Mouse (Mus musculus) T-helper 1 cell (primary cell): ENCODE results near the gene Meis3.

Experiments used
- in situ Hi-C: fragments of 300-600 bp; cut with MboI, MseI; formaldehyde crosslinking; loops from one replicate; pipeline ENCODE4 v1.15.1; 2025; ENCODE audit warnings: high pct_unique_total_duplicates

The Meis3 gene

DNA sequence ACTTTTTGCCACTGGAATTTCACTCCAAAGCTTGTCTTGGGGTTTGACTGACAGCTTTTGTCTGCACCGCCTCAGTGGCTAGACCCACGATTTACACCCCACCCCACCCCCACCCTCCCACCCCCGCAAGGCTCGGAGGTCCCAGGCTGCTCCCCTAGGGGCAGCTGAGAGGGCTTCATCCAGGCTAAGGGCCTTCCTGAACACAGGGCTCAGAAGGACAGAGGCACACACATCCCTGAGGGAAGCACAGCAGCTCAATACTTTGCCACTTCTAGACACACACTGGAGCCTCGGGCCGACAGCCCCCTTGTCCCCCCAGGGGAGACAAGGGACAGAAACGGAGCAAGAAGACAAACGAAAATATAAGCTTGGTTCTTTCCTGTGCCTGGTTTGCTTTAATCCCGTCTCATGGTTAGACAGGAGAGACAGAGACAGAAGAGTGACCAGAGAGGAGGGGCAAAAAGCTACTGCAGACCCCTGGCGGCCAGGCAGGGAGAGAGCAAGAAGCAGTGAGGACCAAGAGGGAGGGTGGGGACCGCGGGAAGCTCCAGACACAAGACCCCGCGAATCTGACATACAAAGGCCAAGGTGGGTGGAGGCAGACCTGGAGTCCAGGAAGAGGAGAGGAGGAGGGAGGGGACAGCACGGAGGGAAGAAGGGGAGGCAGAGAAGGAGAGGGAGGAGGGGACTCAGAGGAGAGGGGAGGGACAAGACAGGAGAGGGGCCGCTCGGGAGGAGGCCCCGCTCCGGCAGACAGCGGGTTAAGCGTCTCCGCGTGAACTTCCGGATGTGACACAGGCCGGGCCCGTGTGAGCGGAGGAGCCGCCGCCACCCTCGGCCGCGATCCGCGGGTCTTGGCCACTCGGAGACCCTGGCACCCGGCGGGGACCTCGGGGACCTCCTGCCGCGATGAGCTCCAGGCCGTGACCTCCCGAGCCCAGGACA is at the start of gene Meis3:
Gene Meis3, plus strand, starts transcription at position 494 of the 945 bp plus-strand sequence.
- in situ Hi-C loops: no loop called here

DNA sequence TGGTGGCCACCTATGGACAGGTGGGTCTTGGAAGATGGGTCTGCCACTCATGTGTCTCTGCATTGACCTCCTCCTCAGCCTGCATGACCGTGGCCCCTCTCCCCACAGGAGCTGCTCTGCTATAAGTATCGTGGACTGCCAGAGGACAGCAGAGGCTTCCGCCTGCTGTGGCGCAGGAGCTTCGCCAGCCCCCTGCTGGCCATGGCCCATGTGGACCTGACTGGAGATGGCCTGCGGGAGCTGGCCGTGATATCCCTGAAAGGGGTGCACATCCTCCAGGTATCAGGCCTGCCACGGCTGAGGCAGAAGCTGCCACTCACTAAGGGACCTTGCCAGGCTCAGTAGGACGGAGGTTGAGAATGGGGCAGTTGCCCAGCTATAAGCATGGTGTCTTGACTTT is 49.1 kb upstream of the Meis3 start:
- in situ Hi-C loops: no loop called here

DNA sequence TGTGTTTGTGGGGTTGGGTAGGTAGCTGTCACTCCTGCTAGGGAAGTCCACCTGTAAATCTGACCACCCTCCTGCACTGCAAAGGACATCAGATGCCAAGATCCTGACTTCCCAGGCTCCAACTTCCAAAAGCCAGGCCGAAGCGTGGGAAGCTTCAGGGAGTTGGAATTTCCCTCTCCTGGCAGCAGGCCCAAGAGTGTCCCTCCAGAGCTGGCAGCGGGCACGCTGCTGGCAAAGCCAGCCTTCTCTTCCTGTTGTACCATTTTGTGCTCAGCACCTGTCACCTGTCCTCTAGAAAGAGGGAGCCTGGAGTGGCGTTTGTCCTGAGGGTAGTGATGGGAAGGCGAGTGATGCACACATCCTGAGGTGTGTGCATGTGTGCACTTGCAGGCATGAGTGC is 46.5 kb upstream of the Meis3 start:
- in situ Hi-C loops: no loop called here

DNA sequence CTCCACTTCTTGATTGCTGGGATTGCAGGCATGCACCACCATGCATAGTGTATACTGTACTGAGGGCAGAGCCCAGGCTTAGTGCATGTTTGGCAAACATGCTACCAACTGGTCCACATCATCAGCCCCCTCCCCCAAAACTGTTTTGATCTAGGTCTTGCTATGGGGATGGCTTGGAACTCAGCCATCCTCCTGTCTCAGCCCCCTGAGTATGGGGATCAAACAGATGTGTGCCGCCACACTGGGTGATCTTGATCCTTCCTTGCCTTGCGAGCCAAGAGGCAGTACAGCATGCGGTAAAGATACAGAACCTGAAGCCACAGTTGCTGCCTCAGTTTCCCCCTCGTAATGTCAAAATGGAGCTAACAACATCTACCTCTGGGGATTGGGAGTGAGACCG is 46.0 kb upstream of the Meis3 start:
- in situ Hi-C loops: no loop called here

DNA sequence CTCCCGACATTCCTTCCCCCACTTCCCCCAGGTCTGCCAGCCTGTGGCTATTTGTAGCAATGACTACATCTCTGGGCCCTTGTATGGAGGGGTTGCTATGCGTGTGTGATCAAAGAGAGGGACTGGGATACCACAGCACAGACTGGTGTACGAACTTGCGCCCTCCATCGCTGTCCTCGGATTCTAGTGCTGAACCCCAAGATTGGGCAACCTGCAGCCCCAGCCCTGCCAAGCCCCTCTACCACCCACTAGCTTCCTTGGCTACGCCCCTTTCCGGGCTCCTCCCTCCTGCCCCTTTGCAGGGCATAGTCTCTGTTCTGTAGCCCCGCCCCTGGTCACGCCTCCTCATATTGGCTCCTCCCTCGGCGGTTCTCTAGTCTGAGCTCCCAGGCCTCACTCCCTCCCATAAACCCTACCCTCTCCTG is 45.5 kb upstream of the Meis3 start, which contains the start of gene Slc8a2:
Gene Slc8a2, plus strand, starts transcription at position 406 of the 425 bp plus-strand sequence.
- in situ Hi-C loops: no loop called here

DNA sequence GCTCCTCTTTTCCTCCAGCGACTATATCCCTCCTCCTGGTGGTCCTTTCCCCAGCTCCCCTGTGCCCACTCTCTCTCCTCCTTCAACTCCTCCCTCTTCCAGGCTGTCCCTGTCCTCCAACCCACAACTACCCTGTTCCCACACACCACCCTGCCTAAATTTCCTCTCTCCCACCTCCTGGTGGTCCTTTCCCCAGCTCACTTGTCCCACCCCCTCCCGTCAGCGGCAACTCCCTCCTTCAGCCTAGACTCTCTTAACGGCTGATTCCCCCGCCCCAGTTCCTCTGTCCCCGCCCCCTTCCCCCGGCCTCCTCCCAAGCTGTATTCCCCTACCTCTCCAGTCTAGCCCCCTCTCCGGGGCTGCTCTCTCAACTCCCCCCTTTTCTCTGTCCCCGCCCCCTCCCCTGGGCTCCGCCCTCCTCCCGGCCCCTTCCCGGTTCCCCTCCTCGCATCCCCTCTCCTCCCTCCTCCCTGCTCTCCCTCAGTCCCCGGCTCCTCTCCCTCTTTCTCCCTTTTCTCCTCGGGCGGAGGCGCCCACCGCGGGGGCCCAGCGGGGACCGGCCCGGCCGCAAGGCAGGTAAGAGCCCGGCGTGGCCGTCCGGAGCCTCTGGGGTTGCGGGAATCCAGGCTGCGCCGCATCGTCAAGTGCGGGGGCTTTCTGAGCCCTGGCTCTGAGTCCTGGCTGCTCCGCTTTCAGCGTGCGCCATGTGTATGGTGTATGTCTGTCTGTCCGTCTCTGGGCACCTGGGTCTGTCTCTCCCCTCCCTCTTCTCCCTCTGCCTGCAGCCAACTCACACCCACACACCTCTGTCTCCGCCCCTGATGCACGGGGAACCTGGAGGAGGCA is 44.8 kb upstream of the Meis3 start:
- in situ Hi-C loops: no loop called here

DNA sequence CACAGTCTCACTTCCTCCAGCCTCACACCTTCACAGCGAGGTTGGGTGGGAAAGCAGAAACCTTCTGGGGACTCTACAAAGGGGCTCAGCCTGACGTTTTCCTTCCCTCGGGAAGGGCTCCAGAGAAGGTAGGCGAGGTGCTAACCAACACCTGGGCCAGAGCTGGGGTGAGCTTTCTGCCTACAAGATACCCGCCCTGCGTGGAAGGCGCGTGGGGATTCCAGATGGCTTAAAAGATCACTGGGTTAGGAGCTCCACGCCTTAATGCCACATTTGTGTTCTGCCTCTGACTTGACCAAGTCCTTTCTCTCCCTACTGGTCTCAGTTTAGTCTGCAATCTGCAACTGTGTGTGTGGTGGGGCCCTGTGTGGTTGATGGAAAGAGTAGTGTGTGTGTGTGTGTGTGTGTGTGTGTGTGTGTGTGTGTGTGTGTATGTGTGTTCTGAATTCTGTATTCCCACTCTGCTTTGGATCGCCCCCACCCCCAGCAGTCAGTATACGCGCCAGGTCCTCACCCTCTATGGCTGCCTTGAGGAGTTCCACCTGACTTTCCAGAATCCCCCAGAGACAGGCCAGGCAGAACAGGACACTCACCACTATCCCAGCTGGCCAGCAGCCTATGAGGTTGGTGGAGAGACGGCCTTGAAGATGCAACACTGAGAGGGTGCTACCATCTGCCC is 43.8 kb upstream of the Meis3 start:
- in situ Hi-C loops: no loop called here

DNA sequence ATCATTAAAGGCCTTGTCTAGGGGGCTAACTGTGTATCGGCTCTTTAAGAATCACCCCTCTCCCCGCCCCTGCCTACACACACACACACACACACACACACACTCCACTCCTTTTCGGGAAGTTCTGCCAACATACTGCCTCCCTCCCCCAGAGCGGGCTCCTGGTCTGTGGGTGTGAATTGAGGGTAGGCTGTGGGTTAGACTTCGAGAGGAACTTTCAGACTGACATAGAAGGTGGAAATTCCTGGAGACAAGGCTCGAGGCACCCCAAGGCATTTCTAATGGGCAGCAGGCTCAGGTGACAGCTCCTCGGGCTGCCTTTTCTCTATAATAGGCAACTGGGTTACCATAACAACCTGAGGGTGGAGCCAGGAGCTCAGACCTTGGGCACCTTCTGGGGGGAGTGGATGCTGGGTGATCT is 42.7 kb upstream of the Meis3 start:
- in situ Hi-C loops: no loop called here

DNA sequence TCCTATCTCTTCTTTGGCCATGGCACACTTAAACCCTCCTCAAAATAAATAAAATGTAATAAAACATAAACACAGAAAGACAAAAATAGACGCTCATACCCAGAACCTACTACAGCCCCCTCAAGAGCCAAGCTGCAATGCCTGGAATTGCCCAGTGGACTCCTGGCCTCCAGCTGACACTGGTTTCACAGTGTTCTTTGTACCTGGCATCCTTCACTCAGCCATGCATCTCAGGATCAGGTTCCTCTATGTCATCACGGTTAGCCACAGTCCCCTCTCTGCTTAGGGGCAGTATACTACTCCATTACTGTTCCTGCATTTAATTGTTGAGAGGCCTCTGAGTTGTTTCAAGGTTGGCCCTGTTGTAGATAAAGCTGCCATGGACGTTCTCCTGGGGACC is 42.0 kb upstream of the Meis3 start:
- in situ Hi-C loops: no loop called here

DNA sequence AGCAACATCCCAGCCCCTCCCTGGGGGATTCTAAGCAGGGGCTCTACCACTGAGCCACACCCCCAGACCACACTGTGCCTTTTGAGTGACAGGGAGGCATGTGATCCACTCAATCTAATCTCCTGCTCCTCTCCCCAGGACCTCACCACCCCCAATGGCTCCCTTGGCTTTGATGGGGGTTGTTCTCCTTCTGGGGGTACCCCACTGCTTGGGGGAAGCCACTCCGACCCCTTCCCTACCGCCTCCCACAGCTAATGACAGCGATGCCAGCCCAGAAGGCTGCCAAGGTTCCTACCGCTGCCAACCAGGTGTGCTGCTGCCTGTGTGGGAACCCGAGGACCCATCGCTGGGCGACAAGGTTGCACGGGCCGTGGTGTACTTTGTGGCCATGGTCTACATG is 41.2 kb upstream of the Meis3 start:
- in situ Hi-C loops: no loop called here

DNA sequence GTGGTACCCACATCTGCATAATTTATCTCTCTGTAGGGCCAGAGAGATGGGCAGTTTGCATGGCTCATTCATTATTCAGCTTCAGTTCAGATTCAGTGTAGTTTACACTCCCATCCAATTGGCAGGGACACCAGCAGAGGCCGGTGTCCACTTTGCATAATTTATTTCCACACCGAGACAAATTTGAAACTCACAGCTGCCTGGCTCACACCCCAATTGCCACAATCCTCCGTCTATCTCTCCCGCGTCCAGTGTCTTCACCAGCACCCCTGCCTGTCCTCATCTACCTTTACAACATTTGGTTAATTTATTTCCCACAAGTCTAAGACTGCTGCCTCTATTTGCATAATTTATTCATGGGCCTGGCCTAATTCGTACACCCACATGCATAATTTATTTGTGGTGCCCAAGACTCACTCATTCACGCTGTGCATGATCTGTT is 39.9 kb upstream of the Meis3 start:
- in situ Hi-C loops: no loop called here

DNA sequence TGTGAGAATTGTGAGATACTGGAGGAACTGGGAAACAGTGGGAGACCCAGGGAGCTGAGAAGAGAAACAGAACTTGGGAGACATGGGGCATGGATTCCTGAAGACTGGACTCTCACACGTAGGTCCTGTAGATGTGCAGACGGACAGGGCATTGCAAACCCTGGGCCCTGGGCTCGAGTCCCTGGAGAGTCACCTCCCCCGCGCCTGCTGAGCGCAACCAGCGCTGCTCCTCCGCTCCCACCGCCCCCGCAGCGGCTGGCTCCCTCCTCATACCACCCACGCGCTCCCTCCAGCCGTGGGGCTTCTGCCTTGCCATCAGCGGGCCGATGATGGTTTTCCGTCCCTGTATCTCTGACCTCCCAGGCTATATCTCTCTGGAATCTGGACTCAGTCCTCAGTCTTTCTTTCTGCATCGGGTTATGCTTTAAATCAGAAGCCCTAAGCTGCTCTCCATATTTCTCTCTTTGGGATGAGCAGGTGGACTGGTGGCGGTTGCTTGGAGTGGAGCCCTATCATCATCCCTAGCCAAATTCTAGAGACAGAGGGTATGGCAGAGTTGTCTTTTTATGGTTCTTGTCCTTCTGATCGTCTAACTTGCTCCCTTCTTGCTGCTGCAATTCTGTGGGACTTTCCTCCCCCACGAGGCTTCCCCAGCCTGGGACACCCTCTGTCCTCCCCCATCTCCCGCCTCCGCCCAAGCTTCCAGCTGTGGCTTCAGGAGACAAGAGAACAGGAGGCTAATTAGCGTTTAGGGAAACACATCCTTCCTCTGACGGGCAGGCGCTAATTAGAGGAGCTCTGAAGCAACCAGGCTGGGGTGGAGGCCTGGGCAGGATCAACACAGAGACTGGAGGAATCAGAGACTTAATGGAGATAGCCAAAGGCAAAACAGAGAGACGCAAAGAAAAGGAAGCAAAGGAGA is 28.1 kb upstream of the Meis3 start:
- in situ Hi-C loops: loop anchor here (10.0 kb wide), 1 partner anchor 162 kb away; no protein-coding TSS in a partner anchor

DNA sequence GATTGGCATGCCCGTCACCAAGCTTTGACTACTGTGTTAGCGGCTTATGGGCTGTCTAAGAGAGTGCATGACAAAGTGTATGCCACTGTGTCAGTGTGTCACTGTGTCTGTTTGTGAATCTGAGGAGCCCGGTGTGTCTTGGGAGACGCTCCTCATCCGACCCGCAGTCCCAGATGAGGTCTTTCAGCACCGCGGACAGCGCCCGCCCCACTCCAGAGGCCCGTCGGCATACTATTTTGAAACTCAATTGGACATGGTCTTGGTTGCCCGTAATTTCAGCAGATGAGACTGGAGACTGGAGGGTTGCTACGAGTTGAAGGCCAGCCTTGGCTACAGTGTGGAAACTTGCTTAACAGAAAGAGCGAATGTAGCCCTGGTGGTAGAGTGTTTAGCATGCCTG is 27.2 kb upstream of the Meis3 start:
- in situ Hi-C loops: loop anchor here (10.0 kb wide), 1 partner anchor 163 kb away; no protein-coding TSS in a partner anchor

DNA sequence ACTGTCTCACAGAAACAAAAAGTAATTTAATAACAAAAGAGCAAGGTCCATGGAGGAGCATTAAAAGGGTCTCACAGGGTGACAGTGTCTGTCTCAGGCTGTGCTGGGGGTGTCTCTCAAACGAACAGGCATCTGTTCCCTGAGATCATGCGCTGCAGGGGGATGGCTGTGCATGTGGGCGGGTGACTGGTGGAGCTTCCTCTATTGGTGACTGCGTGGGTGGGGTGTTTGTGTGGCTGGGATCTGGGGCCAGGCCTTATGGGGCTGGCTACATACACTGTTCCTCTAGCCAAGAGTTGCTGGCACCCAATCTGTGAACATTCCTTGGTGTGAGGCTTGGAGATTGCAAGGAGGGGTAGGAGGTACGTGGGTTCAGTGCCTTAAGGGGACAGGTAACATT is 25.6 kb upstream of the Meis3 start:
- in situ Hi-C loops: loop anchor here (10.0 kb wide), 1 partner anchor 164 kb away; no protein-coding TSS in a partner anchor

DNA sequence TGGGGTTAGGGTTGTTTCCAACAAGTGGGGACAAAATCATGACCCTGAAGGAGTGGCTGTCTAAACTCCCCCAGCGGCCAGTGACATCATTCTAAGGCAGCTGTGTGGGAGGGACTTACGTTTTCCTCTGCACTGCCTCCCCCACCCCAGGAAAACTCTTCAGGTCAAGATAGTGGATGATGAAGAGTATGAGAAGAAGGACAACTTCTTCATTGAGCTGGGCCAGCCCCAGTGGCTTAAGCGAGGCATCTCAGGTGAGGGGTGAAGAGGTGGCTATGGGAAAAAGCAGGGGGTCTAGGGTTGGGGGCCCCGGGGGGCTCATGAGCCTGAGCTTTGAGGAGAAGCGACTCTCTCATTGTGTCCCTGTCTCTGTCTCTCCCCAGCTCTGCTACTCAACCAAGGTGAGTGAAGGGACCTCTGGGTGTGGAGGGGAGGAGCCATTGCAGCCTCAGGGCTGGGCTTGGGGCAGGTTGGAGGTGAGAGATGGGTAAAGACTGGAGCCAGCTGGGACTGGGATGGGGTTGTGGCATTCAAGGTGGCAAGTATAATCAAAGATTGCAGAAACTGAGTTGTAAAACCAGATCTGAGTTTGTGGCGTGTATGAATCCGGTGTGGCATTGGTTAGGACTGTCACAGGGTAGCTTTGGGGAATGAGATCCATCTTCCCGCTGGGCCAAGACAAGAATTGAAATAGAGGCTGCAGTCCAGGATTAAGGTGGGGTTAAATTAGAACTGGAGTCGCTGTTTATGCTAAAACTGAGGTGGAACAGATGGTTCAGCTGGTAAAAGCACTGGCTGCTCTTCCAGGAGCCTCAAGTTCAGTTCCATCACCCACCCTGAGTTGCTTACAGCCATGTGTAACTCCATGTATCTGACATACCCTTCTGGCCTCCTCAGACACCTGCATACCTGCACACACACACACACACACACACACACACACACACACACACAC is 24.4 kb upstream of the Meis3 start:
- in situ Hi-C loops: no loop called here

DNA sequence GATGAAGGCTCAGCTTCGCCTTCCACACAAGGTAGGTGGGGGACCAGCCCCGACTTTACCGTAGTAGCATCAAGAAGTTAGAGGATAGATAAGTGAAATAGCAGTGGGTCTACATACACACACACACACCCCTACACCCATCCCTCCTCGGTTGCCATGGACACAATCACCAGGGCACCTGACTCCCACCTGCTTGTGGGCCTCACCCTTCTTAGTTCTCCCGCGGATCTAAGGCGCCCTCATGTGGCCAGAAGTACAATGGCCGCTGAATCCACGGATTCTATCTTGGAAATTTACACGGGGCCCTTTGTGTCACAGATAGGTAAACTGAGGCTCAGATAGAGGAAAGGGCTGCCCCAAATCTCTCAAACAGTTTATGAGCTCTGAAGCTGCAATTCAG is 21.4 kb upstream of the Meis3 start:
- in situ Hi-C loops: no loop called here

DNA sequence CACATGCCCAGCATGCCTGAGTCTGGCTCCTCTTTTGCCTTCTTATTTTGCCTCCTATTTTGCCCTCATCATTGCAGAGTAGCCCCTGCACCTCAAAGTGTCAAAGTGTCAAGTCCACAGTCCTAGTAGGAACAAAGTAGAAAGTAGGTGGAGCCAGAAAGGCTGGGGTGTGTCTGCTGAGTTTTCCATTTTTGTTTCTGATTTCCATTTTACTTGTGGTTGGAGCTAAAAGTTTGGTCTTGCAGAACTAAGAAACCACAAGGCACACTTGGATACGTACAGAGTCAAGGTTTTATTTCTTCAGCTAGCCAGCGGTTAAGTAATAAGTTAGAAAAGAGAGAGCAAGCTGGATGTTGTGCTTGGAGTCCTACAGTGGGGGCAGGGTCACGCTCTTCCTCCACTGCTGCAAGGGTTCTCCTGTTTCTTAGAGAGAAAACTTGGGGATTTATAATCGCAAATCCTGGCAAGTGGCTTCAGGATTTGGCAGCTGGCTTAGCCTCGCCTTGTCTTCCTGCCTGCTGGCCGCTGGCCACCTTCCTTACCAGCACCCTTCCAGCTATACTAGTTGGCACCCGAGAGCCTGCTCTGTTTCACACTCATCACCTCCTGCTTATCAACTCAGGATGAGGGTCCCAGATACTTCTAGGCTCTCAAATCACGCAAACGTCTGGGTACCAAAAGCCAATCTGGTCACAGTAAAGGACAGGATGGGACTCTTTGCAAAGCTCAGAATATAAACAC is 19.6 kb upstream of the Meis3 start:
- in situ Hi-C loops: no loop called here

DNA sequence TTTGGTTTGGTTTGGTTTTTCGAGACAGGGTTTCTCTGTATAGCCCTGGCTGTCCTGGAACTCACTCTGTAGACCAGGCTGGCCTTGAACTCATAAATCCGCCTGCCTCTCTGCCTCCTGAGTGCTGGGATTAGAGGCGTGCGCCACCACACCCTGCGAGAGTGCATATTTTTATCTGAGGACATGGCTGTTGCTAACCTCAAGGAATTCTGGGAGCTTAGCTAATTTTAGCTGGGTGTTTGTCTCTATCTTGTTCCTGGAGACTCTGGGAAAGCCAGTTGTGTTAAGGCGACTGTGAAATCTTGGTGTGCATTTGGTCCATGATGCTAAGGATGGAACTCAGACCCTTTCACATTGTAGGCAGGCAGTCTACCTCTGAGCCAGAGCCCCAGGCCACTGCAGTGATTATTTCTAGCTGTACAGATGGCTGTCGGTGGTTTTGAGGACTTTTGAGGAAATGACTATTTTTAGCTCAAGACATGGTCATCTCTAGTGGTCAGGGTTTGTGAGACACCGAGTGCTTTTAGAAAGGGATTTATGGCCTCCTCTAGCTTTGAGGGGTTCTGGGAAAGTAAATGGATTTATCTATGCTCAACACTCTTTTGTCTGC is 18.7 kb upstream of the Meis3 start:
- in situ Hi-C loops: no loop called here
